Mouse (Mus musculus) brain, adult 2 months (tissue): ENCODE data around the gene Bcdin3d.

Experiments
- DNase-seq: peaks from one replicate; pipeline ENCODE4 v3.0.0; 2011; ENCODE audit warnings: low read depth, low spot score

Gene Bcdin3d

DNA sequence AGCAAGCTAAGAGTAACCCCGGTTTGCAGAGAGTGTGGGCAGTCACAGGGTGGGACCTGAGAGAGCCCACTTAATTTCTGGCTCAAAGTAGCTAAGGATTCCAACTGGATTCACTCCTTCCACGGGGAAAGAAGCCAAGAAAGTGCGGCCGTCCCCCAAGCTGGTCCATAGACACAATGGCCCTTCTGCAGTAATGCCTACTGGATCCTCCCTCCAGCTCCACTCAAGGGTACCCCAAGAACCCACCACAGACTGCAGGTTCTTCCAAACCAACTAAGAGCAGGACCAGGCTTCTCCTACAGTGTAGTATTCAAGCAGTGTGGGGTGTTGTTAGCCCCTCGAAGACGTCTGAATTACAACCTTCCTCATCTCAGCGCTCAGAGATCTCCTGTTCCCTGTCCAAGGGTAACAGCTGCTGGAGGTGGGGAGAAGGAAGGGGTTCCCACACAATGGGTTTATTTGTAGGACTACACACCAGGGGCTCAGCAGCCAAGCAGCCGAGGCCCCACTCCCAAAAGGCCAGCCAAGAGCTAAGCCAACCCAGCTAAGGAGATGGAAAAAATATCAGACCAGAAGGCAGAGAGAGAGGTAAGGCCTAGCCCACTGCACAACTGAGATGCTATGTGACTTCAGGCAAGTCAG lies 33.6 kb downstream of the Bcdin3d start:
- no peak for DNase-seq

DNA sequence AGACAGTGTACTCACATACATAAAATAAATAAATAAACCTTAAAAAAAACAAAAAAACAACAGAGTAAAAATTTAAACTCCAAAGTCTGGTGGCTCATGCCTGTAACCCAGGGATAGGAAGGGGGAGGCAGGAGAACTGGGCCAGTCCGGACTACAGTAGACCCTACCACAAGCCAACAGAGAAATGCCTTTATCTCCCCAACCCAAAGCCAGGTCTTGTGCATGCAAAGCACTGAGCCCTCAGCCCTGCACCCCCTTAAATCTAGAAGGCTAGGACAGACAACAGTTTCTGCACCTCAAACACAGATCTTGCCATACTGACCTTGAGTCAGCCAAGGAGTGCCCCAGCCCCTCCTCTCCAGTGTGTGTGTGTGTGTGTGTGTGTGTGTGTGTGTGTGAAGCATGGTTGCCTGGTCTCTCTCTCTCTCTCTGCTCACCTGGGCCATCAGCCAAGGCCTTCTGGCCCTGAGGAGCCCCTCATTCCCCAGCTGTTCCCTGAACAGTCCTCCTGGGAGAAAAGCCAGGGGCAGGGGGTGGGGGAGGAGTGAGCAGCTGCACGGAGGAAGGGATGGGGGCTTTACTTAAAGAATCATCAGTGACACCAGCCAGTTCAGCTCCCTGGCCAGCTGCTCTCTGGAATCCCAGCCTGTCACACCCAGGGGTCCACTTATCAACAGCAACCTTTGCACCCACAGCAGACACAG lies 34.3 kb downstream of the Bcdin3d start:
- DNase-seq, result peak; percentile 44

DNA sequence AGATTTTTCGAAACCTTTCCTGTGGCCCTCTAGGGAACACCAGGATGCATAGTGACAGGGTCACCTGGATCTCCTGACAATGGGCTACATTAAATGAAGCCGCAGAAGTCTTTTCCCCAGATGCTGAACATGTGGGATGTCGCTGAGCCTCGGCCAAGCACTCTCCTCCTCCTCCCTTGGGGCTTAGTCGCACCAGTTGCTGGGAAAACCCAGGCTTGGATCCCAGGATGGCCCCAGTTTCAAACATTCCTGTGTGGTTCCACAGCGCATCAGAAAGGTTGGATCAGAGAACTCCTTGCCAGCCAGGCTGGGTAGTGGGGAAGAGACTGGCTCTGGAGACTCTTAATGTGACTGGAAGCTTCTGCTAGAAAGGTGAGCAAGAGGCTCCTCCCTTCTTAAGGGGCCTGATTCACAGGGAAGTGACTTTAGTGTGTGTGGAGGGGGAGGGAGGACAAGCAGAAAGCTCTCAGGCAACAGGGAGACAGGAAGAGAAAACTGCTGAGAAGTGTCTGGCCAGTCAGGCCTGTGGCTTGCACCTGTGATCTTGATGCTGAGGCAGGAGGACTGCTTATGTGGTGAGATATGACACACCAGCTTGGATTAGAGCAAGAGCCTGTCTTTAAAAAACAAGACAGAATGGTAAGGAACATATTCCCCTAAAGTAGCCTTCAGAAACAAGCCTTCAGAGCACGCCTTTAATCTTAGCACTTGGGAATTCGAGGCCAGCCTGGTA lies 35.4 kb downstream of the Bcdin3d start:
- DNase-seq, result no peak

DNA sequence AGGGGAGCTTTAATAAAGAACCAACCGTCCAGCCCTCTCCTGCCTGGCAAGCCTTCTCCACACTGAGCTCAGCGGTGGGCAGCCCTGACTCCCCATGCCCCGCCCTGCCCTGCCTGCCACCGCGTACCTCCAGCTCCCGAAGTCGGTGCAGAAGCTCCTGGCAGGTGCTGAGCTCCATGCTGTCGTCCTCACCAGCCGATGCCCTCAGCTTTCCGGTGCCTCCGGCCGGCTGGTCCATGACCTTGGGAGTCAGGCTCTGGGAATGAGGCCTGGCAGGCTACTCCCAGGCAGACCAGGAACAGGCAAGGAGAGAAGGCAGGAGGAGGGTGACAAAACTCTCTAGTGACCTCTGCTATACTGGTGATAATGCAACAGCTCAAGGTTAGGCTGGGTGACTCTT lies 40.6 kb downstream of the Bcdin3d start:
- DNase-seq, result no peak

DNA sequence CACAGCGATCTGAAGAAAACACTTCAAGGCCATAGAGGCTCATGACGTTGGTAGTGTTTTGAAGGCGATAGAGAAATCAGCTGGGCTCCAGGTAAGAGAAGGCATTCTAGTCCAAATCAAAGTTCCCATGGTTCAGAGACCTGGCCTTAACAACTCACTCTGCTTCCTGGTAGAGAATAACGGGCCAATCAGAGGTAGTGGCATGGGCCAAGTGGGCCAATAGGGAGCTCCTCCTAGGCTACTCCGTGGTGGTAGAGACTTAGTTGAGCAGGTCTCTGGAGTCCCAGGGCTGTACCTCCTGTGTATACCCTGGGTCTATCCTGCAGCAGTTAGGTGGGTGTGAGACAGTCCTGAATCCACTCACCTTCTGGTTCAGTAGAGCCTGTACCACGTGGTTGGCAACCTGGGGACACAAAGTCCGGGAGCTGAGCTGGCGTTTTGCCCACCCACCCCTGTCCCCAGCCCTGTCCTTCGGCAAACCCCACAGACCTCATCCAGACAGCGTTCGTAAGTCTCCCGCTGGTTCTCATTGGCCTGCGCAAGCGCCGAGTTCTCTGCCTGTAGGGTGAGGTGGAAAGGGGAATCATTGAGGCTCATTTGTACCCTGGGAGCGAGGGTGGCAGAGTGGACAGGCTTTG lies 41.3 kb downstream of the Bcdin3d start:
- DNase-seq, result no peak

DNA sequence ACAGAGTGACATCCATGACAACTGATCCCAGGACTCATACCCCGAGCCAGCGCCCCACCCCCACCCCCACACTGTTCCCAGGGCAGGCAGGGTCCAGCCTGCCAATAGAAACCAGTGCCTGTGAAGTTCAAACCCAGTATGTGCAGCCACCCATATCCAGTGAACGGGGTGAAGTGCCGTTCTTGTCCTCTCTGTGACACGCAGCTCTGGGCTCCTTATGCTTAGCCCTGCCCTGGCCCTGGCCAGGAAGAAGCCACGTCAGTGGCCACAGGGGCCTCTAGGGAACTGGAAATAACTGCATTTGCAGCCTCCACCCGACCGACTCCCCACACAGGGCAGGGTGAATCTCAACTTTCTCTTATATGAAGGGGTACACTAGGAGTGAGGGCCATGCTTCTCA lies 42.6 kb downstream of the Bcdin3d start:
- DNase-seq, result no peak

DNA sequence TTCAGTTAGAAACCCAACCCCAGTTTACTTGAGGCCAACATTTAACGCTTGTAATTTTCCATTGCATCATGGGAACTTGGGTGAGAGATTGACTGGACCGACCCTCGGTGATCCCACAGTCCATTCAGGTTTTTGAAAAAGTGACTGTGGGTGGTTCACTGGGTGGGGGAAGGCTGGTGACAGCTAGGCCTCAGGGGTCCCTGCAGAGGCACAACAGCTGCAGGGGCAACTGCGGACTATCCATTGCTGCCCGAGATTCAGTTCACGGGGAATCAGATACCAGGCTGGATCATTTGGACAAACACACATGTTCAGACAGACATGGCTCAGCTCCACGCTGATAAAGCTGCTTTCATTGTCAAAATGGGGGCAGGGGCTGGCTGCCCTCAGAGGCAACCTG lies 43.0 kb downstream of the Bcdin3d start:
- no peak for DNase-seq

DNA sequence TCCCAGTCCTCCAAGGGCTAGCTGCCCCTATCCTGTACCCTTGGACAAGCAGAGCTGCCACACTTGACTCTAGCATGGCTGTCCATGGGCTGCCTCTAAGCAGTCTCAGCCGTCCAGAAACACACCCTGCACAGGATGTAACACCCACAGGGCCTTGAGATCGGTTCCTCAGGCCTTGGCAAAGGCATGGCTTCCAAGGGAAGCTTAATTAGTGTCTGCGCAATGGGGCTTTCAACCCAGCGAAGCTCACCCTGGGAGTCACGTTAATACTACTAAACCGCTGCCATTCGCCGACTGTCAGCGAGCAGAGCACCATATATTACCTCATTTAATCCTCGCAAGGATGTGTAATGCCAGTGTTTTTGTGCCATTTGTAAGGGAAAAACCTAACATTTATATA lies 43.5 kb downstream of the Bcdin3d start:
- DNase-seq, result no peak

DNA sequence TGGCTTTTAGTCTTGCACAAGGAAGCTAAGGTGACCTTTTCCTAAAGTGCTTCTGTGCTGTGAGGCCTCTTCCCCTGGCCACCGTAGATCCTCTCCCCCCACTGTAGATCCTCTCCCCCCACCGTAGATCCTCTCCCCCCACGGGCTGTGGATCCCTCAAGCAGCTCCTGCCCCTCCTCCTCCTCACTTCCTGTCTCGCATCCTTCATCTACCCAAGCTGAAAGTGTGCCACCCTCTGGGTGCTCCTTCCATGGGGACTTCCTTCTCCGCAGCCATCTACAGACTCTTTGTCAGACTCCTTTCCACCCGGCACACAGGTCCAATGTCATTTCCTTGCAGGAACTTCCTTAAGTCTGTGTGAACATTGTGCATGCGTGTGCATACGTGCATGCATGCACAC lies 44.1 kb downstream of the Bcdin3d start:
- DNase-seq, result no peak

DNA sequence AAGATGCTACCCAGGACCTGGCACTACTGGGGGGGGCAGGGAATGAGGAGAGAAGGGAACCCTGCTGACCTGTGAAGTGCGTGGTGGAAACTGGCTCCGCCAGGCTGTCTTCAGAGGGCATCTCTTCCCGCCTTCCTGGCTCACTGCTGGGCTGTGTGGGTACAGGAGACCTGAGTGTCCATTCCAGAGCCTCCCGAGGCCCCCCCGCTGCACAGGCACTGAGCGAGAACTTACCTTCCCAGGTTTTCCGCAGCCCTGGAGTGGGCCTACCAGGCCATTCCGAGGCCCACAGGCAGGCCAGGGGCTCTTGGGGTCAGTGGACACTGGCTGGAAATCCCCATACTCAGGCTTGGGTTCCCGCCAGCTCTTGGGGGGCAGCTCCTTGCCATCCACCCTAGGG lies 50.6 kb downstream of the Bcdin3d start:
- no peak for DNase-seq

DNA sequence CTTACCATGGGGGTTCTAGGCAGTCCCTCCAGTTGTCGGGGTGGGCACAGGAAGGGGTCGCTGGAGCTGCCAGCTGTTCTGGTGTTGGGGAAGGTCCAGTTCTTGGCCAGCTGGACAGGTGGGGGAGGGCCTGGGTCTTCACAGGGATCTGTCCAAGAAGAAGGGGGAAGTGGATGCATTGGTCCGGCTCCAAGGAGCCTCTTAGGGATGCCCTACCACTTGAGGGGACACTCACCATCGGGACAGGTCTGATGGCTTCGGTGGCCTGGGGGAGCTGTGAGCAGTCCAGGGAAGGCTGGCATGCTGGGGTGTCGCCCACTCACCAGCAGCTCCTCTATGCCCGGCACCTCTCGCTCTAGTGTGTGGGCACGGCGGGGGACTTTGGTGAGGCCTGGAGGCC lies 51.4 kb downstream of the Bcdin3d start:
- no peak for DNase-seq

DNA sequence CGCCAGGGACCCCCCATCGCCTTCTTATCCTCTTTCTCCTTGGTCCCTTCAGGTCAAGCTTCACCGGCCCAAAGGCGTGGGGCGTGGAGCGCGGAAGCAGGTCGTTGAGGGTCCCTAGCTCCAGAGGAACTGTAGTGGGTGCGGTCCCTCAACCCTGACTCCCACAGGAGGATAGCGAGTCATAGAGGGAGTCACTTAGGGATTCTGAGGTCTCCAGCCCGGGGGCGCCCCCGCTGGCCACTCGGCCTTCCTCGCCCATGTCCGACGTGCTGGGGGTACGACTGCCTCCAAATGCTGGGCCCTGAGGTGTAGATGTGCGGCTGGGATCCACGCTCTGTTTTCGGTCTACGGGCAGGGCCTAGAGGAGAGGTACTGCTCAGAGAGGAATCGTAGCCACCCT lies 52.0 kb downstream of the Bcdin3d start:
- no peak for DNase-seq

DNA sequence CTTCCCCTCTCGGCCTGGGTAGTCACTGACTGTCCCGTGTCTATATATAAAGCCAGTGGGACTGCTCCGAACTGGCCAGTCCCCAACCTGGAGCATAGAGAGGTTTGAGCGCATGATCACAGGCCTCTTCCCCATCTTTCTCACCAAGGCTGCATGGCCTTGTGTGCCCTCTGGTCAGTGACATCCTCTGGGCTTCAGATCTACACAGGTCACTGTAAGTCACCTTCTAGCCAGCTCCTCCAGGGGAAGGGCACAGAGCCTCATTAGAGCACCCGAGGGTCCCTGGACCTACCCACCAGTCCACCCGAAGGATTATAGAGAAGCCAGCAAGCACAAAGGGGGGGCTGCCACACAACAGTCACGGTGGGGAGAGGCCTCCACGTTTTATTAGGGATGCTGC lies 52.9 kb downstream of the Bcdin3d start:
- DNase-seq, result no peak

DNA sequence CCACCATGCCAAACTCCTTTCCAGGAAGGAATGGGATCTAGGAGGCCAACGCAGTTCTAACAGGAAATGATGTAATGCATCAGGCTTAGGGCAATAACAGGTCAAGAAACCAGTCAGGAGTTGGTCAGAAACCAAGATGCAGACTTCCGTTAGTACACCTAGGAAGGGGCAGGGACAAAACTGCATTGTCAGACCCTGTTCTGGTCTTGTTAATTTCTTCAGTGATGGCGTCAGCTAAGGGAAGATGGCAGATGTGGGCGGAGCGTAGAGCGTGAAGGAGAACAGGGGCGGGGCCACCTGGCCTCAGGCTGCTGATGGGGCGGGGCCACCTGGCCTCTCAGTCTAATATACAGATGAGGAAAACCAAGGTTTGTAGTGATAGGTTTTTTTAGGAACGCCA lies 53.4 kb downstream of the Bcdin3d start:
- no peak for DNase-seq

DNA sequence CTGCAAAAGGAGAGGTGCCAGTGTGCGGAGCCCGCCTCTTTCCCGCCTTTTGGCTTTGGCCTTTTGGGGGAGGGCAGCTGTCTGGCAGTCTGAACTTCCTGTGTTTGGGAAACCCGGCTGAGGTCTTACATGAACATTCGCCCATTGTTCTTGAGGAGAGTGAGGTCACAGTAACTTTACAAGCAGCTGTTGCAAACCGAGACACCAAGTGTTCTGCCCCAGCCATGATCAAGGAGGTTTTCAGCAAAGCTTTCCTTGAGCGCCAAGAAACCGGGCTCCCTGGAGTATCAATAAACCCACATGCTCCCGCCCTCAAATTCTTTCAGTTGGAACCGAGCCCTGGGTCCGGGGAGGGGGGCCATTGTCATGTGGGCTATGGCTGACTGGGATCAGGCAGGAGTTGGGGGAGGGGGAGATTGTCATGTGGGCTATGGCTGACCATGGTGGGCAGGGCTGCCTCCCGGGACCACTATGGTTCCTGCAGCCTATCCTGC lies 54.0 kb downstream of the Bcdin3d start:
- peak; percentile 54 for DNase-seq

DNA sequence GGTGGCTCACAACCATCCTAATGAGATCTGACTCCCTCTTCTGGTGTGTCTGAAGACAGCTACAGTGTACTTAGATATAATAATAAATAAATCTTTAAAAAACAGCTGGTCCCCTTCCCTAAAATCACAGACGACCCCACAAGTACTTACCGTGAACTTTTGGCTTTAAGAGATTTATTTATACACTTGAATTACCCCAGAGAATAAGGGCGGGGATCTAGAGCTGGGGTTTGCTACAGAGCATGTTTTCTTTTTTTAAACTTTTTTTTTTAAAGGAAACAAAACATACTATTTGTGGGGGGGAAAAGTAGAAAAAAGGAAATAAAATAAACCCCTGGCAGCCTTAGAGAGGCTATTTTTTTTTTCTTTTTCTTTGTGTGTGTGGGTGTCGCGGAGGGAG lies 54.4 kb downstream of the Bcdin3d start:
- DNase-seq, result no peak
